Mouse (Mus musculus): Measurements from ENCODE around the gene Armcx5. TPM values are rescaled to one million over a fixed set of nuclear protein-coding genes. Genes with fewer than 3 reads are reported as not detected.
"Not testable (repeated sequence)": the region's sequence is repeated elsewhere in the genome, so short reads cannot be mapped to it uniquely, and the experiment has no call there.

Armcx5 gene
- polyA plus RNA-seq, 1 experiment from 2014 or later: 14.5 TPM

GRCm38 (mm10) chrX:135768043-135768548, 25.6 kb downstream of the Armcx5 start:
- Histone ChIP-seq H3K4me3 (replicated peaks) (no peak overlapping the region), H3K36me3 (no peaks in the 10 kb centered on the region), H3K4me1 (replicated peaks) (no peaks in the 10 kb centered on the region), H3K4me2 (no peak overlapping the region), H3K9ac (replicated peaks) (no peak overlapping the region), H3K9me3 (no peaks in the 10 kb centered on the region), H3K27ac (no peak overlapping the region), H3K27me3 (peaks cover 6% of the 10 kb centered on the region; the same call in 1 of the 2 replicates)
- no peak for ATAC-seq (ENCODE audit: insufficient number of reproducible peaks, insufficient read depth, low FRiP score, low TSS enrichment, low read depth)
- 71% methylated on average over 2 of the region's 3 CpGs for WGBS

GRCm38 (mm10) chrX:135768565-135768964, 26.0 kb downstream of the Armcx5 start:
- no peaks in the 10 kb centered on the region for H3K9me3 ChIP-seq
- H3K4me2 ChIP-seq: no peak overlapping the region
- H3K36me3 ChIP-seq: no peaks in the 10 kb centered on the region
- 79% methylated on average over 2 of the region's 2 CpGs for WGBS
- no peak for ATAC-seq (ENCODE audit: insufficient number of reproducible peaks, insufficient read depth, low FRiP score, low TSS enrichment, low read depth)
- no peaks in the 10 kb centered on the region for H3K4me1 ChIP-seq (replicated peaks)
- no peak overlapping the region for H3K27ac ChIP-seq
- H3K4me3 ChIP-seq (replicated peaks): no peak overlapping the region
- H3K27me3 ChIP-seq: peaks cover 6% of the 10 kb centered on the region; the same call in 1 of the 2 replicates
- no peak overlapping the region for H3K9ac ChIP-seq (replicated peaks)

- no peaks in the 10 kb centered on the region for H3K36me3 ChIP-seq
- no peak overlapping the region for H3K4me2 ChIP-seq
- no peak overlapping the region for H3K9ac ChIP-seq (replicated peaks)
- H3K27me3 ChIP-seq: peaks cover 11% of the 10 kb centered on the region
- ATAC-seq (ENCODE audit: insufficient number of reproducible peaks, insufficient read depth, low FRiP score, low TSS enrichment, low read depth): no peak
- no peak overlapping the region for H3K27ac ChIP-seq
- H3K4me3 ChIP-seq (replicated peaks): no peak overlapping the region
- H3K4me1 ChIP-seq (replicated peaks): no peaks in the 10 kb centered on the region
- no peaks in the 10 kb centered on the region for H3K9me3 ChIP-seq
Observed at GRCm38 (mm10) chrX:135791536-135791935, 49.0 kb downstream of the Armcx5 start.

GRCm38 (mm10) chrX:135792326-135792725, 49.8 kb downstream of the Armcx5 start:
- Histone ChIP-seq H3K36me3 (no peaks in the 10 kb centered on the region), H3K27ac (no peak overlapping the region), H3K4me3 (replicated peaks) (no peak overlapping the region), H3K4me1 (replicated peaks) (no peaks in the 10 kb centered on the region), H3K4me2 (no peak overlapping the region), H3K9me3 (no peaks in the 10 kb centered on the region), H3K27me3 (peaks cover 11% of the 10 kb centered on the region), H3K9ac (replicated peaks) (no peak overlapping the region)
- 62% methylated on average over 6 of the region's 6 CpGs for WGBS
- no peak for ATAC-seq (ENCODE audit: insufficient number of reproducible peaks, insufficient read depth, low FRiP score, low TSS enrichment, low read depth)

- not testable (repeated sequence) for H3K9me3 ChIP-seq; H3K4me1 ChIP-seq (replicated peaks)
- ATAC-seq (ENCODE audit: insufficient number of reproducible peaks, insufficient read depth, low FRiP score, low TSS enrichment, low read depth): peak; percentile 91
- Histone ChIP-seq H3K27ac (0 out of 2 replicates have a peak overlapping the region, but pooled peaks have one; percentile 47), H3K27me3 (peaks cover 20% of the 10 kb centered on the region), H3K9ac (replicated peaks) (peak overlapping the region; percentile 61), H3K36me3 (peaks cover 20% of the 10 kb centered on the region), H3K4me2 (peak overlapping the region; percentile 59), H3K4me3 (replicated peaks) (peak overlapping the region; percentile 57)
- WGBS: 13% methylated on average over 25 of the region's 27 CpGs
Observed at GRCm38 (mm10) chrX:135795591-135796304, 53.2 kb downstream of the Armcx5 start.

GRCm38 (mm10) chrX:135796305-135797211, 54.0 kb downstream of the Armcx5 start:
- not testable (repeated sequence) for H3K9me3 ChIP-seq; H3K4me1 ChIP-seq (replicated peaks)
- Histone ChIP-seq H3K27me3 (peaks cover 19% of the 10 kb centered on the region), H3K4me2 (peak overlapping the region; percentile 59), H3K36me3 (peaks cover 26% of the 10 kb centered on the region), H3K4me3 (replicated peaks) (peak overlapping the region; percentile 57), H3K27ac (0 out of 2 replicates have a peak overlapping the region, but pooled peaks have one; percentile 50), H3K9ac (replicated peaks) (peak overlapping the region; percentile 61)
- peak; percentile 71 for ATAC-seq (ENCODE audit: insufficient number of reproducible peaks, insufficient read depth, low FRiP score, low TSS enrichment, low read depth)
- 20% methylated on average over 24 of the region's 26 CpGs for WGBS

MicroRNA genes within 50 kb of the gene (microRNA counts, 519-probe panel; counts per million panel counts)
- not detected for microRNA mmu-miR-1970

Small RNA genes within 50 kb of the gene (microRNA-seq; reads per million reads assigned to microRNA genes)
- gene Mir1970 (not detected), gene Mir7646 (not detected)

Other genes with a start within 250 kb of the Armcx5 start
- gene AV320801, start 248.1 kb upstream of the Armcx5 start, polyA plus RNA-seq (2016; fragmentation: Nextera tagmentation; extraction: Ambion mirVana): not detected in 2 replicates
- not detected in 2 replicates for gene Nxf7, start 144.0 kb upstream of the Armcx5 start, polyA plus RNA-seq (2016; fragmentation: Nextera tagmentation; extraction: Ambion mirVana)
- gene Prame, start 115.0 kb upstream of the Armcx5 start, polyA plus RNA-seq (2016; fragmentation: Nextera tagmentation; extraction: Ambion mirVana): 0.15 and 0.26 TPM in 2 replicates
- gene Tcp11x2, start 48.9 kb upstream of the Armcx5 start, polyA plus RNA-seq (2016; fragmentation: Nextera tagmentation; extraction: Ambion mirVana): not detected in 2 replicates
- 1.3 TPM in 1 of 2 replicates, not detected in the other for gene Tmsb15a, start 17.5 kb upstream of the Armcx5 start, polyA plus RNA-seq (2016; fragmentation: Nextera tagmentation; extraction: Ambion mirVana)
- gene Gprasp1, start within 50 bp of the Armcx5 start, polyA plus RNA-seq (2016; fragmentation: Nextera tagmentation; extraction: Ambion mirVana): 73.2 and 76.7 TPM in 2 replicates
- gene Bhlhb9, start 54.9 kb downstream of the Armcx5 start, polyA plus RNA-seq (2016; fragmentation: Nextera tagmentation; extraction: Ambion mirVana): 70.4 and 74.2 TPM in 2 replicates
- gene Gprasp2, start 96.3 kb downstream of the Armcx5 start, polyA plus RNA-seq (2016; fragmentation: Nextera tagmentation; extraction: Ambion mirVana): 55.2 and 55.9 TPM in 2 replicates